Mouse (Mus musculus): ENCODE data around the gene Med14. TPM values are rescaled to one million over a fixed set of nuclear protein-coding genes. Genes with fewer than 3 reads are reported as not detected.

Med14 gene
- polyA plus RNA-seq, 1 experiment from 2014 or later = 24.8 TPM

- Histone ChIP-seq H3K36me3 (ENCODE audit: control insufficient read depth, insufficient read depth, low read length) (no peaks in the 10 kb centered on the region), H3K27me3 (ENCODE audit: control insufficient read depth, insufficient read depth, low read length) (no peaks in the 10 kb centered on the region), H3K9ac (replicated peaks; ENCODE audit: low read length) (no peak overlapping the region), H3K4me3 (replicated peaks; ENCODE audit: low read depth, low read length) (no peak overlapping the region), H3K4me1 (ENCODE audit: control insufficient read depth, insufficient read depth, low read length) (no peaks in the 10 kb centered on the region), H3K27ac (replicated peaks; ENCODE audit: low read depth, low read length) (no peak overlapping the region; the same call in 1 of the 2 replicates), H3K4me2 (ENCODE audit: low read length) (no peak overlapping the region), H3K9me3 (ENCODE audit: control insufficient read depth, low read length) (no peaks in the 10 kb centered on the region)
- peak; percentile 74 for DNase-seq
- WGBS = 64% methylated on average over 12 of the region's 12 CpGs
- ATAC-seq (ENCODE audit: low FRiP score, low TSS enrichment) = no peak
These were observed 116.2 kb downstream of the Med14 start for GRCm38 (mm10) chrX:12645531-12646304.

GRCm38 (mm10) chrX:12644976-12645375 lies 116.9 kb downstream of the Med14 start:
- Histone ChIP-seq H3K4me2 (ENCODE audit: low read length) (no peak overlapping the region), H3K9me3 (ENCODE audit: control insufficient read depth, low read length) (no peaks in the 10 kb centered on the region), H3K27me3 (ENCODE audit: control insufficient read depth, insufficient read depth, low read length) (no peaks in the 10 kb centered on the region), H3K4me1 (ENCODE audit: control insufficient read depth, insufficient read depth, low read length) (no peaks in the 10 kb centered on the region), H3K27ac (replicated peaks; ENCODE audit: low read depth, low read length) (no peak overlapping the region), H3K9ac (replicated peaks; ENCODE audit: low read length) (no peak overlapping the region), H3K36me3 (ENCODE audit: control insufficient read depth, insufficient read depth, low read length) (no peaks in the 10 kb centered on the region), H3K4me3 (replicated peaks; ENCODE audit: low read depth, low read length) (no peak overlapping the region)
- no peak for ATAC-seq (ENCODE audit: low FRiP score, low TSS enrichment)
- DNase-seq = no peak
- 43% methylated on average over 2 of the region's 2 CpGs for WGBS

Other genes with a start within 250 kb of the Med14 start
- gene Atp6ap2, start 174.3 kb downstream of the Med14 start, polyA plus RNA-seq (2014; fragmentation: Nextera tagmentation; extraction: Ambion mirVana) = 191 and 198 TPM in 2 replicates
- gene 1810030O07Rik, start 88.4 kb downstream of the Med14 start, polyA plus RNA-seq (2014; fragmentation: Nextera tagmentation; extraction: Ambion mirVana) = 26.5 and 31.4 TPM in 2 replicates

All from midbrain, embryonic 14.5 days (tissue).